Mouse (Mus musculus) limb, embryonic 14.5 days (tissue): ENCODE results near the gene Kng2. TPM values are rescaled to one million over a fixed set of nuclear protein-coding genes. Genes with fewer than 3 reads are reported as not detected.
A peak's percentile ranks its signal among the peaks of the same experiment; 100 is the strongest.
"Not testable (repeated sequence)": the region's sequence is repeated elsewhere in the genome, so short reads cannot be mapped to it uniquely, and the experiment has no call there.

Experiments
- ATAC-seq: fragments of 200-750 bp; cut with Nextera tagmentation; 2 replicates; pipeline ENCODE4 v1.8.0; 2017; ENCODE audit warnings: low read depth, moderate number of reproducible peaks, moderate TSS enrichment; ENCODE audit not compliant: low FRiP score
- DNase-seq: peaks from one replicate; pipeline ENCODE4 v3.0.0-alpha.2; 2015; ENCODE audit warnings: low spot score
- H3K27ac ChIP-seq: fragments of 300-500 bp; sonication (generic); replicated peaks from 2 replicates; pipeline ENCODE4 v1.5.1; 2014; ENCODE audit warnings: low read depth, mild to moderate bottlenecking, low read length, moderate library complexity, mixed read lengths
- H3K27me3 ChIP-seq: fragments of 300-500 bp; sonication (generic); 2 replicates; pipeline ENCODE4 v1.6.1; 2014; ENCODE audit warnings: low read length, mixed read lengths; ENCODE audit not compliant: control insufficient read depth, insufficient read depth
- H3K36me3 ChIP-seq: fragments of 300-500 bp; sonication (generic); 2 replicates; pipeline ENCODE4 v1.6.1; 2014; ENCODE audit warnings: mild to moderate bottlenecking, low read length, moderate library complexity, mixed read lengths; ENCODE audit not compliant: control insufficient read depth, insufficient read depth
- H3K4me1 ChIP-seq: fragments of 300-500 bp; sonication (generic); 2 replicates; pipeline ENCODE4 v1.6.1; 2014; ENCODE audit warnings: antibody characterized with exemption, low read length, mixed read lengths; ENCODE audit not compliant: control insufficient read depth, insufficient read depth
- H3K4me2 ChIP-seq: fragments of 300-500 bp; sonication (generic); replicated peaks from 2 replicates; pipeline ENCODE4 v1.6.1; 2014; ENCODE audit warnings: low read depth, mild to moderate bottlenecking, low read length, moderate library complexity; ENCODE audit not compliant: severe bottlenecking
- H3K4me3 ChIP-seq: fragments of 300-500 bp; sonication (generic); replicated peaks from 2 replicates; pipeline ENCODE4 v1.5.1; 2014; ENCODE audit warnings: low read length
- H3K9ac ChIP-seq: fragments of 300-500 bp; sonication (generic); 2 replicates; pipeline ENCODE4 v1.6.1; 2014; ENCODE audit warnings: mild to moderate bottlenecking, low read depth, low read length, moderate library complexity; ENCODE audit not compliant: severe bottlenecking
- H3K9me3 ChIP-seq: fragments of 300-500 bp; sonication (generic); 2 replicates; pipeline ENCODE4 v1.6.1; 2016; ENCODE audit warnings: low read length; ENCODE audit not compliant: control insufficient read depth
- POLR2A ChIP-seq: fragments of 200-500 bp; IDR thresholded peaks from 2 replicates; pipeline ENCODE4 v1.8.0; 2012; ENCODE audit warnings: inconsistent platforms, mild to moderate bottlenecking, moderate library complexity, borderline replicate concordance; ENCODE audit not compliant: insufficient read depth, insufficient read length; ENCODE audit errors: extremely low read depth
- WGBS: fragments of 180-500 bp; shearing (Covaris S2); extraction: QIAGEN DNeasy Blood & Tissue Kit; methylation state at CpG from one replicate; pipeline ENCODE4 v1.1.7; 2014; 5-methylcytosine and 5-hydroxymethylcytosine counted together
- polyA plus RNA-seq, 2 experiments: library from polyadenylated mRNA; depleted of rRNA in 1 of 2; stranded (reverse) in 1 of 2; unstranded in 1 of 2; fragments of >200 nt; fragmentation: Nextera tagmentation in 1 of 2; extraction: Ambion mirVana in 1 of 2; gene quantifications; 2 replicates each; pipeline versions ENCODE4 v1.2.1 to v1.2.3; 2012 to 2014

Kng2 gene
- polyA plus RNA-seq, 2 experiments = 0.35 TPM; not detected in 1

DNA sequence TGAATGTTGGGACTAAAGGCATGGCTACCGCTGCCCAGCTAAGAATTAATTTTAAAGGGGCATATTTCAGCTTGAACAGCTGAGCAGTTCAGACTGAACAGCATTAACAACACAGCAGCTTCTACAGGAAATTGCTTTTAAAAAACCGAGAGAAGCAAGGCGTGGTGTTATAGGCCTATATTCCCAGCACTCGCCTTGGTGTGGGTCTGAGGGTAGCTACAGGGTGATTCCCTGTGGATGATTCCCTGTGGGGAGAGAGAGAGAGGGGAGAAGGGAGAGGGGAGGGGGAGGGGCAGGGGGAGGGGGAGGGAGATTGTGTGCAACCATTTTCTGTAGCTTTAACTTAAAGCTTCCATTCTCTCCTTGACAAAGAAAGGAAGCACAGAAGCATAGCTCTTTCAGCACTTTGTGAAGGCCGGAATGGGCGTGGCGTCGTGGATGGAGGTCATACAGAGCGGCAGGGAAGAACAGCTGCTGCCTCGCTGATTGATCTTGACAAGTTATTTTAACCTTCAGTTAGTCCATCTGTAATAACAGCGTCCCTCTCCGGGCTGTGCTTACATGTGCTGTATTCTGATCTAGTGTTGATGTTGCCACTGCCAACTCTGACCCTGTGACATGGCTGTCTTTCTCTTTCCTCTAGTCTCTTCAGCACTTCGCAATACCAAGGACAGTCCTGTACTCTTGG is 73.7 kb downstream of the Kng2 start:
- Histone ChIP-seq H3K4me1 (no peaks in the 10 kb centered on the region), H3K4me2 (no peak overlapping the region), H3K27ac (no peak overlapping the region), H3K9me3 (no peaks in the 10 kb centered on the region), H3K9ac (no peak overlapping the region), H3K4me3 (no peak overlapping the region), H3K27me3 (no peaks in the 10 kb centered on the region), H3K36me3 (no peaks in the 10 kb centered on the region)
- ATAC-seq (peak; percentile 41; the same call in 1 of the 2 replicates), DNase-seq (no peak)
- WGBS = 61% methylated on average over 13 of the region's 13 CpGs
- TF ChIP-seq POLR2A = no peak

DNA sequence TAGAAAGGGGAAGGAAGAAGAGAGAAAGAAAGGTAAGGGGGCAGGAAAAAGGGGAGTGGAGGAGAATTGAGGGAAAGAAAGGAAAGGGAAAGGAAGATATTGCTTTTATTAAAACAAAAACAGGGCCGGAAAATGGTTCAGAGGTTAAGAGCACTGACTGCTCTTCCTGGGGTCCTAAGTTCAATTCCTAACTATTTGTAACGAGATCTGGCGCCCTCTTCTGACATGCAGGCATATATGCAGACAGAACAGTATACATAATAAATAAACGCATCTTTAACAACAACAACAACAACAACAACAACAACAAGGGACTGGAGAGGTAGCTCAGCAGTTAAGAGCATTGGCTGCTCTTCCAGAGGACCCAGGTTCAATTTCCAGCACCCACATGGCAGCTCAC is 76.2 kb downstream of the Kng2 start:
- DNase-seq (no peak), ATAC-seq (no peak)
- no peak for TF ChIP-seq POLR2A
- H3K9me3 ChIP-seq = no peaks in the 10 kb centered on the region
- no peaks in the 10 kb centered on the region for H3K36me3 ChIP-seq
- WGBS = 35% methylated on average over 4 of the region's 4 CpGs
- H3K4me3 ChIP-seq = no peak overlapping the region
- H3K4me2 ChIP-seq = no peak overlapping the region
- no peak overlapping the region for H3K27ac ChIP-seq
- no peaks in the 10 kb centered on the region for H3K4me1 ChIP-seq
- H3K27me3 ChIP-seq = no peaks in the 10 kb centered on the region
- no peak overlapping the region for H3K9ac ChIP-seq

DNA sequence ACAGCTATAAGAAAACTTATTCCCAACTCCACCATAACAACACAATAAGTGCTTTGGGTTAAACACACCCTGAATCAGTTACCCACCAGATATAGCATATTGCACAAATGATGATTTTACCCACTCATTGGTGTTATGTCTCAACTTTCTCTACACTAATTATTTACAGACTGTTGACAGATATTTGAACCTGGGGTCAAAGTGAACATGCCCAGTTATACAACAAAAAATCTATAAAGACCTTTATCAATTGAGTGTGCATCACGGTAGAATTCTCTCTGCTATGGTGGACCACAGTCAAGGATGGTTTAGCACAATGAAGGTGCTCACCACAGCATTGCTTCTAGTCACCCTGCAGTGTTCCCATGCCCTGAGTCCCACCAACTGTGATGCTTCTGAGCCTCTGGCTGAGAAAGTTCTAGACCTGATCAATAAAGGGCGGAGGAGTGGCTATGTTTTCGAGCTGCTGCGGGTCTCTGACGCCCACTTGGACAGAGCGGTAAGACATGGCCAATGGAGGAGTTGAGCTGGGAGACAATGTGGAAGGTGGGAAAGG is 78.4 kb downstream of the Kng2 start, which contains the start of gene Hrg:
Hrg (plus strand) TSS at position 233 of the 556 bp plus-strand sequence.
- ATAC-seq (no peak), DNase-seq (no peak)
- Histone ChIP-seq H3K4me3 (no peak within 1 kb of the TSS), H3K4me2 (no peak within 1 kb of the TSS), H3K36me3 (no peaks in the 10 kb centered on the region), H3K9me3 (no peaks in the 10 kb centered on the region), H3K27me3 (no peaks in the 10 kb centered on the region), H3K4me1 (no peaks in the 10 kb centered on the region), H3K9ac (no peak within 1 kb of the TSS), H3K27ac (no peak within 1 kb of the TSS)
- 93% methylated on average over 6 of the region's 6 CpGs for WGBS
- TF ChIP-seq POLR2A = no peak

DNA sequence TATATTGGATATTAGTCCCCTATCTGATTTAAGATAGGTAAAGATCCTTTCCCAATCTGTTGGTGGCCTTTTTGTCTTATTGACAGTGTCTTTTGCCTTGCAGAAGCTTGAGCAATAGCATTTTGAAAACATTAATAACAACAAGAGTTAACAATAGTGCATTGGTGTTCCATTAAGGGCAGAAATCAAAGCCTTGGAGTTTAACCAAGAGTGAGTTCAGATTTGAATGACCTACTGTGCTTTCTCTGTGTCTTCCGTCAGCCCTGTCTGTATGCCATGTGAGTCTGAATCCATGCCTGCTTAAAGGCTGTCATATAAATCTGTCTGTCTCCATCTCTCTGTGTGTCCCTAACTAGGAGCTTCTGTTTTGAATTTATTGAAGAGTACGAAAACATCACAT is 81.9 kb downstream of the Kng2 start:
- WGBS = 79% methylated on average over 2 of the region's 2 CpGs
- no peak for TF ChIP-seq POLR2A
- H3K9ac ChIP-seq = no peak overlapping the region
- H3K36me3 ChIP-seq = no peaks in the 10 kb centered on the region
- H3K4me3 ChIP-seq = no peak overlapping the region
- no peak for ATAC-seq
- H3K4me2 ChIP-seq = no peak overlapping the region
- H3K9me3 ChIP-seq = no peaks in the 10 kb centered on the region
- no peaks in the 10 kb centered on the region for H3K4me1 ChIP-seq
- H3K27me3 ChIP-seq = no peaks in the 10 kb centered on the region
- H3K27ac ChIP-seq = no peak overlapping the region
- DNase-seq = no peak

DNA sequence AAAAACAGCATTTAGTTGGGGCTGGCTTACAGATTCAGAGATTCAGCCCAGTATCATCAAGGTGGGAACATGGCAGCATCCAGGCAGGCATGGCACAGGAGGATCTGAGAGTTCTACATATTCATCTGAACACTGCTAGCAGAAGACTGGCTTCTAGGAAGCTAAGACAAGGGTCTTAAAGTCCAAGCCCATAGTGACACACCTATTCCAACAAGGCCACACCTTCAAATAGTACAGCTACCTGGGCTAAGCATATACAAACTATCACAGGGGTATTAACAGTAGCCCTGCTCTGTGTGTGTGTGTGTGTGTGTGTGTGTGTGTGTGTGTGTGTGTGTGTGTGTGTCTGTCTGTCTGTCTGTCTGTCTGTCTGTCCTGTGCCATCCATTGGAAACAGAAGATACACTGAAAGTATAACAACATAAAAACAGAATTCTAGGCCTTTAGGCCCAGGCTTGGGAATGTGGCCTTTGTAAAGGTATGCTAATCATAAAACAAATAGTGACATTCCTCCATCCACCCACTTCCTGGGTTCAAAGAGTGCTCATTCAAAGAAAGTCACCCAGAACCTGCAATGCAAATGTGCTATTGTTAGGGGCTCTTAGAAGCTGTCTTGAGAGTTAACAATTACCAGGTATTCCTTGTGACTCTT is 87.3 kb downstream of the Kng2 start:
- H3K9me3 ChIP-seq, H3K27me3 ChIP-seq, H3K36me3 ChIP-seq, ATAC-seq, DNase-seq, H3K4me2 ChIP-seq, H3K4me1 ChIP-seq, H3K4me3 ChIP-seq, H3K27ac ChIP-seq, H3K9ac ChIP-seq: not testable (repeated sequence)
